8 mouse cellular contexts compared by ENCODE assay signal in genomic region chr2:73910571-73911174, GRCm38 (mm10). TPM values are rescaled to one million over a fixed set of nuclear protein-coding genes. Genes with fewer than 3 reads are reported as not detected.
DNase-seq lines count a peak whose midpoint lies in the region; ATAC-seq and TF ChIP-seq lines count a peak whose summit lies in the region.

No protein-coding gene starts in this region.

- H3K4me1 ChIP-seq in ES-Bruce4 (ENCODE audit: control insufficient read depth, insufficient read depth, low read length) = no peaks in the 10 kb centered on the region
- peaks cover 19% of the 10 kb centered on the region for H3K4me1 ChIP-seq in forebrain, embryonic 15.5 days
- peaks cover 11% of the 10 kb centered on the region; the same call in 1 of the 2 replicates for H3K4me1 ChIP-seq in lung, embryonic 15.5 days
- H3K4me1 ChIP-seq in olfactory bulb, adult 2 months (ENCODE audit: control insufficient read depth, insufficient read depth, low read length) = no peaks in the 10 kb centered on the region

- no peak for TF ChIP-seq CTCF in ES-Bruce4 (IDR thresholded peaks at IDR 0.05; ENCODE audit: low read depth, low read length)
- TF ChIP-seq CTCF in olfactory bulb, adult 2 months (IDR thresholded peaks at IDR 0.05; ENCODE audit: insufficient read depth, low read depth, low read length) = no peak

- H3K9ac ChIP-seq in ES-Bruce4 (ENCODE audit: low read depth, poor library complexity, severe bottlenecking) = peak overlapping the region; percentile 97
- peak overlapping the region; percentile 96 for H3K9ac ChIP-seq in forebrain, embryonic 15.5 days (replicated peaks)
- H3K9ac ChIP-seq in lung, embryonic 15.5 days = peak overlapping the region; percentile 100

- peak overlapping the region; percentile 37; the same call in 1 of the 2 replicates for H3K27ac ChIP-seq in ES-Bruce4 (ENCODE audit: insufficient read depth, low read length)
- H3K27ac ChIP-seq in forebrain, embryonic 15.5 days (replicated peaks) = peak overlapping the region; percentile 85
- peak overlapping the region; percentile 92 for H3K27ac ChIP-seq in lung, embryonic 15.5 days
- peak overlapping the region; percentile 86 for H3K27ac ChIP-seq in olfactory bulb, adult 2 months (ENCODE audit: insufficient read depth, low read depth, low read length)

- no peaks in the 10 kb centered on the region for H3K9me3 ChIP-seq in ES-Bruce4 (replicated peaks; ENCODE audit: control insufficient read depth, insufficient read depth, low read length, poor library complexity, severe bottlenecking)
- H3K9me3 ChIP-seq in forebrain, embryonic 15.5 days = no peaks in the 10 kb centered on the region
- H3K9me3 ChIP-seq in lung, embryonic 15.5 days = no peaks in the 10 kb centered on the region

- peak; percentile 66 for ATAC-seq in forebrain, embryonic 15.5 days (replicated peaks)
- ATAC-seq in lung, embryonic 15.5 days (ENCODE audit: borderline replicate concordance, extremely low read depth, low FRiP score, low TSS enrichment) = peak; percentile 49

- no peak for TF ChIP-seq EP300 in ES-Bruce4 (IDR thresholded peaks at IDR 0.05; ENCODE audit: insufficient read depth, low read depth, low read length)

- TF ChIP-seq POLR2A in ES-Bruce4 (IDR thresholded peaks at IDR 0.05; ENCODE audit: insufficient read depth, low read length) = no peak
- TF ChIP-seq POLR2A in olfactory bulb, adult 2 months (IDR thresholded peaks at IDR 0.05; ENCODE audit: insufficient read depth, low read depth, low read length) = no peak

- 1% methylated on average over 50 of the region's 50 CpGs for WGBS in forebrain, embryonic 15.5 days
- under 1% methylated on average over 47 of the region's 50 CpGs for WGBS in lung, embryonic 15.5 days
- WGBS in olfactory bulb, adult 2 months = under 1% methylated on average over 50 of the region's 50 CpGs

- no peaks in the 10 kb centered on the region for H3K27me3 ChIP-seq in ES-Bruce4 (ENCODE audit: control insufficient read depth, insufficient read depth, low read length, poor library complexity, severe bottlenecking)
- no peaks in the 10 kb centered on the region for H3K27me3 ChIP-seq in forebrain, embryonic 15.5 days
- H3K27me3 ChIP-seq in lung, embryonic 15.5 days = no peaks in the 10 kb centered on the region

- DNase-seq in cerebellum, adult 11 months = peak; percentile 61
- DNase-seq in heart, postnatal 14 days = peak; percentile 66 to 75
- DNase-seq in layer of hippocampus, adult 18-20 months (ENCODE audit: low spot score in 2 of 2) = peak; percentile 23 to 27
- peak; percentile 70 for DNase-seq in thymus, postnatal 14 days

- H3K36me3 ChIP-seq in ES-Bruce4 (ENCODE audit: control insufficient read depth, insufficient read depth, low read length, poor library complexity, severe bottlenecking) = peaks cover 33% of the 10 kb centered on the region
- peaks cover 32% of the 10 kb centered on the region for H3K36me3 ChIP-seq in forebrain, embryonic 15.5 days
- peaks cover 35% of the 10 kb centered on the region for H3K36me3 ChIP-seq in lung, embryonic 15.5 days

- intact Hi-C loops in heart, postnatal 14 days (cut with DNase I) = no loop called here

- H3K4me2 ChIP-seq in forebrain, embryonic 15.5 days (replicated peaks) = peak overlapping the region; percentile 92
- peak overlapping the region; percentile 67 for H3K4me2 ChIP-seq in lung, embryonic 15.5 days

- peak overlapping the region; percentile 97 for H3K4me3 ChIP-seq in ES-Bruce4 (ENCODE audit: low read depth, low read length)
- H3K4me3 ChIP-seq in forebrain, embryonic 15.5 days = peak overlapping the region; percentile 80
- peak overlapping the region; percentile 100 for H3K4me3 ChIP-seq in lung, embryonic 15.5 days
- peak overlapping the region; percentile 84 for H3K4me3 ChIP-seq in olfactory bulb, adult 2 months (ENCODE audit: insufficient read depth, low read depth, low read length)

RNA-seq across cellular contexts. Expression of gene Atp5g3, which starts 0.5 kb away (rescaled TPM):
- 470 and 481 TPM in 2 replicates for polyA plus RNA-seq in ES-Bruce4 (2011; ENCODE audit: insufficient read depth, insufficient read length, low read depth, missing spikeins)
- polyA plus RNA-seq in forebrain, embryonic 15.5 days (2015; fragmentation: Nextera tagmentation; extraction: Ambion mirVana) = 878 and 886 TPM in 2 replicates
- 1,000 to 10,000 TPM; 3,634 to 3,681 TPM for total RNA-seq in heart, postnatal 14 days (2021)
- total RNA-seq in layer of hippocampus, adult 18-20 months (2021) = 100 to 1,000 TPM; 501 to 512 TPM
- polyA plus RNA-seq in lung, embryonic 15.5 days (2015; fragmentation: Nextera tagmentation; extraction: Ambion mirVana) = 1,069 and 1,119 TPM in 2 replicates
- not detected in 2 replicates for polyA plus RNA-seq in olfactory bulb, adult 2 months (2012; ENCODE audit: insufficient read depth, insufficient read length, low replicate concordance, missing spikeins)

RNA-seq across cellular contexts. Expression of gene Atf2, which starts 18.2 kb away (rescaled TPM):
- polyA plus RNA-seq in ES-Bruce4 (2011; ENCODE audit: insufficient read depth, insufficient read length, low read depth, missing spikeins) = 92.0 and 95.1 TPM in 2 replicates
- 110 and 113 TPM in 2 replicates for polyA plus RNA-seq in forebrain, embryonic 15.5 days (2015; fragmentation: Nextera tagmentation; extraction: Ambion mirVana)
- 10 to 100 TPM; 35.3 to 39.6 TPM for total RNA-seq in heart, postnatal 14 days (2021)
- total RNA-seq in layer of hippocampus, adult 18-20 months (2021) = 100 to 1,000 TPM; 141 to 142 TPM
- polyA plus RNA-seq in lung, embryonic 15.5 days (2015; fragmentation: Nextera tagmentation; extraction: Ambion mirVana) = 62.7 and 68.9 TPM in 2 replicates
- 176 and 185 TPM in 2 replicates for polyA plus RNA-seq in olfactory bulb, adult 2 months (2012; ENCODE audit: insufficient read depth, insufficient read length, low replicate concordance, missing spikeins)

Comparison
In these comparisons a context has a peak if more than half of its experiments do, and no peak if none do; other contexts are left out.
1. Peak in every context shown above with its lines: DNase-seq, ATAC-seq, H3K4me3 ChIP-seq and H3K27ac ChIP-seq.
2. H3K27ac ChIP-seq: peak in every context shown above with its lines; median percentile 92 in lung, embryonic 15.5 days; 86 in olfactory bulb, adult 2 months; 85 in forebrain, embryonic 15.5 days; 37 in ES-Bruce4.